Mouse (Mus musculus): ENCODE measurements around the gene Hbb-bh2.
A peak's percentile ranks its signal among the peaks of the same experiment; 100 is the strongest.

- TF ChIP-seq CTCF (IDR thresholded peaks at IDR 0.05; ENCODE audit: low read depth, low read length) (peak; percentile 36), POLR2A (IDR thresholded peaks at IDR 0.05; ENCODE audit: extremely low read depth, insufficient read depth, low read length) (no peak)
Measured at GRCm38 (mm10) chr7:103806856-103807255, 33.5 kb downstream of the Hbb-bh2 start.
